Mouse (Mus musculus): ENCODE results near the gene Msn. TPM values are rescaled to one million over a fixed set of nuclear protein-coding genes. Genes with fewer than 3 reads are reported as not detected.

The Msn gene
- polyA plus RNA-seq (2014; fragmentation: Nextera tagmentation; extraction: Ambion mirVana) = 82.3 and 87.2 TPM in 2 replicates

- H3K27ac ChIP-seq (replicated peaks; ENCODE audit: low read depth, low read length) = no peak within 1 kb of the TSS
- ATAC-seq (ENCODE audit: insufficient number of reproducible peaks, low FRiP score, low TSS enrichment, low read depth) (peak; percentile 84), DNase-seq (ENCODE audit: low spot score) (peak; percentile 58)
- 17% methylated on average over 33 of the region's 44 CpGs for WGBS
- peak within 1 kb of the TSS; percentile 48 for H3K4me3 ChIP-seq (ENCODE audit: low read depth, low read length)
- peak within 1 kb of the TSS; percentile 45 for H3K9ac ChIP-seq (ENCODE audit: low read length)
- H3K4me2 ChIP-seq (ENCODE audit: low read depth, severe bottlenecking) = peak within 1 kb of the TSS; percentile 56
- no peaks in the 10 kb centered on the region for H3K36me3 ChIP-seq (ENCODE audit: control insufficient read depth, insufficient read depth, low read length)
- H3K4me1 ChIP-seq (ENCODE audit: control insufficient read depth, insufficient read depth, low read length) = no peaks in the 10 kb centered on the region
- no peaks in the 10 kb centered on the region for H3K9me3 ChIP-seq (ENCODE audit: control insufficient read depth, low read length)
- no peaks in the 10 kb centered on the region for H3K27me3 ChIP-seq (ENCODE audit: control insufficient read depth, insufficient read depth, low read length)
Observed at GRCm38 (mm10) chrX:96095509-96096499, at the start of gene Msn. Msn (plus strand) TSS chrX:96096042.

GRCm38 (mm10) chrX:96052798-96053197, 43.0 kb upstream of the Msn start:
- Histone ChIP-seq H3K9me3 (ENCODE audit: control insufficient read depth, low read length) (no peaks in the 10 kb centered on the region), H3K36me3 (ENCODE audit: control insufficient read depth, insufficient read depth, low read length) (no peaks in the 10 kb centered on the region), H3K27ac (replicated peaks; ENCODE audit: low read depth, low read length) (no peak overlapping the region), H3K9ac (ENCODE audit: low read length) (no peak overlapping the region), H3K27me3 (ENCODE audit: control insufficient read depth, insufficient read depth, low read length) (no peaks in the 10 kb centered on the region), H3K4me2 (ENCODE audit: low read depth, severe bottlenecking) (no peak overlapping the region), H3K4me3 (ENCODE audit: low read depth, low read length) (no peak overlapping the region), H3K4me1 (ENCODE audit: control insufficient read depth, insufficient read depth, low read length) (no peaks in the 10 kb centered on the region)
- DNase-seq (ENCODE audit: low spot score) (no peak), ATAC-seq (ENCODE audit: insufficient number of reproducible peaks, low FRiP score, low TSS enrichment, low read depth) (no peak)
- WGBS = 68% methylated on average over 1 of the region's 1 CpGs

GRCm38 (mm10) chrX:96077747-96078146, 18.1 kb upstream of the Msn start:
- no peak for ATAC-seq (ENCODE audit: insufficient number of reproducible peaks, low FRiP score, low TSS enrichment, low read depth)
- DNase-seq (ENCODE audit: low spot score) = no peak
- Histone ChIP-seq H3K4me2 (ENCODE audit: low read depth, severe bottlenecking) (no peak overlapping the region), H3K9ac (ENCODE audit: low read length) (no peak overlapping the region), H3K4me3 (ENCODE audit: low read depth, low read length) (no peak overlapping the region), H3K27me3 (ENCODE audit: control insufficient read depth, insufficient read depth, low read length) (no peaks in the 10 kb centered on the region), H3K27ac (replicated peaks; ENCODE audit: low read depth, low read length) (no peak overlapping the region), H3K4me1 (ENCODE audit: control insufficient read depth, insufficient read depth, low read length) (no peaks in the 10 kb centered on the region), H3K36me3 (ENCODE audit: control insufficient read depth, insufficient read depth, low read length) (no peaks in the 10 kb centered on the region), H3K9me3 (ENCODE audit: control insufficient read depth, low read length) (no peaks in the 10 kb centered on the region)

- no peak overlapping the region for H3K27ac ChIP-seq (replicated peaks; ENCODE audit: low read depth, low read length)
- no peak overlapping the region for H3K4me2 ChIP-seq (ENCODE audit: low read depth, severe bottlenecking)
Observed at GRCm38 (mm10) chrX:96086259-96086658, 9.6 kb upstream of the Msn start.

GRCm38 (mm10) chrX:96096513-96097210, 820 bp downstream of the Msn start:
- Histone ChIP-seq H3K27ac (replicated peaks; ENCODE audit: low read depth, low read length) (no peak overlapping the region), H3K4me3 (ENCODE audit: low read depth, low read length) (peak overlapping the region; percentile 48), H3K9ac (ENCODE audit: low read length) (peak overlapping the region; percentile 45), H3K27me3 (ENCODE audit: control insufficient read depth, insufficient read depth, low read length) (no peaks in the 10 kb centered on the region), H3K4me2 (ENCODE audit: low read depth, severe bottlenecking) (peak overlapping the region; percentile 56), H3K36me3 (ENCODE audit: control insufficient read depth, insufficient read depth, low read length) (no peaks in the 10 kb centered on the region), H3K9me3 (ENCODE audit: control insufficient read depth, low read length) (no peaks in the 10 kb centered on the region), H3K4me1 (ENCODE audit: control insufficient read depth, insufficient read depth, low read length) (no peaks in the 10 kb centered on the region)
- 23% methylated on average over 15 of the region's 15 CpGs for WGBS
- peak; percentile 63; the same call in 1 of the 2 replicates for ATAC-seq (ENCODE audit: insufficient number of reproducible peaks, low FRiP score, low TSS enrichment, low read depth)
- DNase-seq (ENCODE audit: low spot score) = peak; percentile 35

More at GRCm38 (mm10) chrX:96086259-96086658, 9.6 kb upstream of the Msn start:
- DNase-seq (ENCODE audit: low spot score) (no peak), ATAC-seq (ENCODE audit: insufficient number of reproducible peaks, low FRiP score, low TSS enrichment, low read depth) (no peak)
- Histone ChIP-seq H3K4me1 (ENCODE audit: control insufficient read depth, insufficient read depth, low read length) (no peaks in the 10 kb centered on the region), H3K9me3 (ENCODE audit: control insufficient read depth, low read length) (no peaks in the 10 kb centered on the region), H3K27me3 (ENCODE audit: control insufficient read depth, insufficient read depth, low read length) (no peaks in the 10 kb centered on the region), H3K36me3 (ENCODE audit: control insufficient read depth, insufficient read depth, low read length) (no peaks in the 10 kb centered on the region), H3K4me3 (ENCODE audit: low read depth, low read length) (no peak overlapping the region), H3K9ac (ENCODE audit: low read length) (no peak overlapping the region)
- WGBS = 61% methylated on average over 2 of the region's 2 CpGs

GRCm38 (mm10) chrX:96097491-96097970, 1.7 kb downstream of the Msn start:
- ATAC-seq (ENCODE audit: insufficient number of reproducible peaks, low FRiP score, low TSS enrichment, low read depth) (no peak), DNase-seq (ENCODE audit: low spot score) (no peak)
- Histone ChIP-seq H3K36me3 (ENCODE audit: control insufficient read depth, insufficient read depth, low read length) (no peaks in the 10 kb centered on the region), H3K27me3 (ENCODE audit: control insufficient read depth, insufficient read depth, low read length) (no peaks in the 10 kb centered on the region), H3K27ac (replicated peaks; ENCODE audit: low read depth, low read length) (no peak overlapping the region), H3K9ac (ENCODE audit: low read length) (no peak overlapping the region), H3K4me1 (ENCODE audit: control insufficient read depth, insufficient read depth, low read length) (no peaks in the 10 kb centered on the region), H3K4me3 (ENCODE audit: low read depth, low read length) (0 out of 2 replicates have a peak overlapping the region, but pooled peaks have one; percentile 10), H3K4me2 (ENCODE audit: low read depth, severe bottlenecking) (peak overlapping the region; percentile 56; the same call in 1 of the 2 replicates), H3K9me3 (ENCODE audit: control insufficient read depth, low read length) (no peaks in the 10 kb centered on the region)
- 34% methylated on average over 5 of the region's 5 CpGs for WGBS

DNA sequence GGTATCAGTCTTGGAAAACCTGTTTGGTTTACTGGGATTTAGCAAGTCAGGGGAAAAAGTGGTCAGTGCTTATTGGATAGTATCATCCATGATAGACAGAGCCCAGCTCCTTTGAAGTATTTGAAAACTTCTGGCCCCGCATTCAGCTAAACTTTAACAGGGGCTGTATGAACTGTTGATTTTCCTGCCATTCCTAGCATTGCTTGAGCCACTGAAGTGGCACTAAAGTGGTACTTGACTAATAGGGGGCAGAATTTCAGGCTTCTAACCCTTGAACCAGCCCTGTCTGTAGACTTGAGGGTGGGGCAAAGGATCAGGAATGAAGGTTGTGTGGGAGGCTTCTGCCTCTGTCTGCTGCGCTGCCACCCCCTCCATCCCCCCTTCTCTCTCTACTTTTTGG, 3.2 kb downstream of the Msn start:
- 80% methylated on average over 2 of the region's 2 CpGs for WGBS
- Histone ChIP-seq H3K9me3 (ENCODE audit: control insufficient read depth, low read length) (no peaks in the 10 kb centered on the region), H3K4me1 (ENCODE audit: control insufficient read depth, insufficient read depth, low read length) (no peaks in the 10 kb centered on the region), H3K9ac (ENCODE audit: low read length) (no peak overlapping the region), H3K4me3 (ENCODE audit: low read depth, low read length) (no peak overlapping the region), H3K4me2 (ENCODE audit: low read depth, severe bottlenecking) (no peak overlapping the region), H3K36me3 (ENCODE audit: control insufficient read depth, insufficient read depth, low read length) (no peaks in the 10 kb centered on the region), H3K27me3 (ENCODE audit: control insufficient read depth, insufficient read depth, low read length) (no peaks in the 10 kb centered on the region), H3K27ac (replicated peaks; ENCODE audit: low read depth, low read length) (no peak overlapping the region)
- DNase-seq (ENCODE audit: low spot score) (no peak), ATAC-seq (ENCODE audit: insufficient number of reproducible peaks, low FRiP score, low TSS enrichment, low read depth) (no peak)

Measured in limb, embryonic 11.5 days (tissue).